Mouse (Mus musculus) intestine, postnatal 0 days (tissue): ENCODE data around the gene B3gat3. TPM values are rescaled to one million over a fixed set of nuclear protein-coding genes. Genes with fewer than 3 reads are reported as not detected.

Source experiments
- ATAC-seq: fragments of 200-750 bp; cut with Nextera tagmentation; 2 replicates; pipeline ENCODE4 v1.8.0; 2017; ENCODE audit warnings: mild to moderate bottlenecking, moderate TSS enrichment, moderate library complexity
- H3K27ac ChIP-seq: fragments of 300-500 bp; sonication (generic); 2 replicates; pipeline ENCODE4 v1.5.1; 2014; ENCODE audit warnings: mild to moderate bottlenecking, low read depth, low read length, moderate library complexity
- H3K27me3 ChIP-seq: fragments of 300-500 bp; sonication (generic); replicated peaks from 2 replicates; pipeline ENCODE4 v1.6.1; 2014; ENCODE audit warnings: low read length, mixed read lengths; ENCODE audit not compliant: control insufficient read depth, insufficient read depth
- H3K36me3 ChIP-seq: fragments of 300-500 bp; sonication (generic); 2 replicates; pipeline ENCODE4 v1.6.1; 2014; ENCODE audit warnings: mild to moderate bottlenecking, moderate library complexity; ENCODE audit not compliant: control insufficient read depth, insufficient read depth
- H3K4me1 ChIP-seq: fragments of 300-500 bp; sonication (generic); replicated peaks from 2 replicates; pipeline ENCODE4 v1.6.1; 2014; ENCODE audit warnings: antibody characterized with exemption, low read length, mixed read lengths; ENCODE audit not compliant: control insufficient read depth, insufficient read depth
- H3K4me2 ChIP-seq: fragments of 300-500 bp; sonication (generic); replicated peaks from 2 replicates; pipeline ENCODE4 v1.6.1; 2014; ENCODE audit warnings: low read depth, mild to moderate bottlenecking, moderate library complexity
- H3K4me3 ChIP-seq: fragments of 300-500 bp; sonication (generic); 2 replicates; pipeline ENCODE4 v1.5.1; 2014; ENCODE audit warnings: low read depth, low read length
- H3K9ac ChIP-seq: fragments of 300-500 bp; sonication (generic); 2 replicates; pipeline ENCODE4 v1.6.1; 2014; ENCODE audit warnings: mild to moderate bottlenecking, low read depth, low read length
- H3K9me3 ChIP-seq: fragments of 300-500 bp; sonication (generic); 2 replicates; pipeline ENCODE4 v1.6.1; 2016; ENCODE audit warnings: mixed run types; ENCODE audit not compliant: control insufficient read depth
- CTCF ChIP-seq: sonication (generic); IDR thresholded peaks from 2 replicates; pipeline ENCODE4 v1.5.1; 2016; ENCODE audit warnings: low read depth, mild to moderate bottlenecking, control low read depth, antibody characterized with exemption, moderate library complexity
- WGBS: fragments of 180-500 bp; shearing (Covaris S2); extraction: QIAGEN DNeasy Blood & Tissue Kit; methylation state at CpG from one replicate; pipeline ENCODE4 v1.1.7; 2014; 5-methylcytosine and 5-hydroxymethylcytosine counted together
- polyA plus RNA-seq: library from polyadenylated mRNA; unstranded; fragments of >200 nt; fragmentation: Nextera tagmentation; extraction: Ambion mirVana; gene quantifications from 2 replicates; pipeline ENCODE4 v1.2.1, GENCODE M21; 2015

Gene B3gat3
- polyA plus RNA-seq, 1 experiment from 2014 or later, result 36.6 TPM

GRCm38 (mm10) chr19:8940526-8941133 lies 20.5 kb downstream of the B3gat3 start:
- 77% methylated on average over 15 of the region's 15 CpGs for WGBS
- Histone ChIP-seq H3K4me3 (no peak overlapping the region), H3K9ac (no peak overlapping the region), H3K4me2 (peak overlapping the region; percentile 81; the same call in 1 of the 2 replicates), H3K27me3 (no peaks in the 10 kb centered on the region), H3K9me3 (no peaks in the 10 kb centered on the region), H3K4me1 (no peaks in the 10 kb centered on the region; the same call in 1 of the 2 replicates), H3K36me3 (peaks cover 41% of the 10 kb centered on the region), H3K27ac (no peak overlapping the region)
- ATAC-seq, result no peak
- no peak for TF ChIP-seq CTCF

GRCm38 (mm10) chr19:8941136-8941514 lies 21.0 kb downstream of the B3gat3 start:
- no peak for ATAC-seq
- 38% methylated on average over 10 of the region's 10 CpGs for WGBS
- no peaks in the 10 kb centered on the region for H3K9me3 ChIP-seq

GRCm38 (mm10) chr19:8941515-8942217 lies 21.5 kb downstream of the B3gat3 start, which contains the start of gene Mta2:
Gene Mta2, plus strand, starts transcription at chr19:8941875.
- peaks cover 43% of the 10 kb centered on the region for H3K36me3 ChIP-seq
- ATAC-seq, result peak; percentile 94

More at GRCm38 (mm10) chr19:8941136-8941514, 21.0 kb downstream of the B3gat3 start:
- TF ChIP-seq CTCF, result no peak
- Histone ChIP-seq H3K27ac (peak overlapping the region; percentile 98; the same call in 1 of the 2 replicates), H3K27me3 (no peaks in the 10 kb centered on the region), H3K4me2 (peak overlapping the region; percentile 81), H3K9ac (peak overlapping the region; percentile 98), H3K36me3 (peaks cover 43% of the 10 kb centered on the region), H3K4me3 (peak overlapping the region; percentile 83), H3K4me1 (no peaks in the 10 kb centered on the region; the same call in 1 of the 2 replicates)

GRCm38 (mm10) chr19:8942276-8942964 lies 22.2 kb downstream of the B3gat3 start:
- Histone ChIP-seq H3K4me1 (no peaks in the 10 kb centered on the region; the same call in 1 of the 2 replicates), H3K36me3 (peaks cover 46% of the 10 kb centered on the region), H3K9me3 (no peaks in the 10 kb centered on the region), H3K4me3 (peak overlapping the region; percentile 83), H3K27ac (peak overlapping the region; percentile 98), H3K27me3 (no peaks in the 10 kb centered on the region), H3K9ac (peak overlapping the region; percentile 98), H3K4me2 (peak overlapping the region; percentile 81)
- WGBS, result under 1% methylated on average over 46 of the region's 46 CpGs
- no peak for TF ChIP-seq CTCF
- peak; percentile 39 for ATAC-seq

More at GRCm38 (mm10) chr19:8941515-8942217, 21.5 kb downstream of the B3gat3 start, which contains the start of gene Mta2:
- Histone ChIP-seq H3K4me2 (peak within 1 kb of the TSS; percentile 81), H3K4me3 (peak within 1 kb of the TSS; percentile 83), H3K9ac (peak within 1 kb of the TSS; percentile 98), H3K4me1 (no peaks in the 10 kb centered on the region; the same call in 1 of the 2 replicates), H3K27ac (peak within 1 kb of the TSS; percentile 98), H3K27me3 (no peaks in the 10 kb centered on the region), H3K9me3 (no peaks in the 10 kb centered on the region)
- WGBS, result under 1% methylated on average over 64 of the region's 64 CpGs
- peak; percentile 51 for TF ChIP-seq CTCF

- H3K4me3 ChIP-seq, result peak overlapping the region; percentile 83
- no peaks in the 10 kb centered on the region for H3K27me3 ChIP-seq
- 0 out of 2 replicates have a peak overlapping the region, but pooled peaks have one; percentile 23 for H3K9ac ChIP-seq
- 51% methylated on average over 2 of the region's 2 CpGs for WGBS
- H3K36me3 ChIP-seq, result peaks cover 47% of the 10 kb centered on the region
- H3K4me1 ChIP-seq, result no peaks in the 10 kb centered on the region; the same call in 1 of the 2 replicates
- no peak for ATAC-seq
- H3K4me2 ChIP-seq, result peak overlapping the region; percentile 81
- H3K9me3 ChIP-seq, result no peaks in the 10 kb centered on the region
- H3K27ac ChIP-seq, result no peak overlapping the region
- TF ChIP-seq CTCF, result no peak
Observed at GRCm38 (mm10) chr19:8943047-8943446, 22.9 kb downstream of the B3gat3 start.

- Histone ChIP-seq H3K27me3 (no peaks in the 10 kb centered on the region), H3K36me3 (peaks cover 49% of the 10 kb centered on the region), H3K9ac (0 out of 2 replicates have a peak overlapping the region, but pooled peaks have one; percentile 7), H3K4me3 (no peak overlapping the region), H3K9me3 (no peaks in the 10 kb centered on the region), H3K4me2 (peak overlapping the region; percentile 81), H3K4me1 (no peaks in the 10 kb centered on the region; the same call in 1 of the 2 replicates), H3K27ac (no peak overlapping the region)
- 22% methylated on average over 5 of the region's 5 CpGs for WGBS
- no peak for ATAC-seq
- no peak for TF ChIP-seq CTCF
Observed at GRCm38 (mm10) chr19:8944062-8944461, 23.9 kb downstream of the B3gat3 start.
